In genomic region chr8:88362446-88363150, GRCm38 (mm10) we compare ENCODE assay signal across 8 mouse cellular contexts. TPM values are rescaled to one million over a fixed set of nuclear protein-coding genes. Genes with fewer than 3 reads are reported as not detected.
DNase-seq lines count a peak whose midpoint lies in the region; ATAC-seq and TF ChIP-seq lines count a peak whose summit lies in the region.

No protein-coding gene starts in this region.

- H3K4me2 ChIP-seq in hindbrain, embryonic 15.5 days: peak overlapping the region; percentile 83
- H3K4me2 ChIP-seq in lung, postnatal 0 days (replicated peaks; ENCODE audit: low read depth, low read length): peak overlapping the region; percentile 74

- peak; percentile 89 for ATAC-seq in erythroid progenitor cell, adult 5-6 weeks (replicated peaks; ENCODE audit: low FRiP score, poor library complexity, severe bottlenecking)
- no peak for ATAC-seq in hindbrain, embryonic 15.5 days (ENCODE audit: low FRiP score, low read depth)
- ATAC-seq in lung, postnatal 0 days: no peak

- no peak overlapping the region for H3K27ac ChIP-seq in hindbrain, embryonic 15.5 days (replicated peaks)
- H3K27ac ChIP-seq in lung, postnatal 0 days (ENCODE audit: low read length): peak overlapping the region; percentile 87

- DNase-seq in kidney, adult 11 months: peak; percentile 19
- no peak for DNase-seq in kidney, postnatal 36 days
- DNase-seq in adrenal gland, postnatal 25 days: peak; percentile 8
- DNase-seq in lung, postnatal 0 days (ENCODE audit: low spot score): peak; percentile 39
- peak; percentile 52 to 69 for DNase-seq in spleen, postnatal 36 days (ENCODE audit: low spot score in 2 of 2)
- no peak for DNase-seq in layer of hippocampus, adult 11-12 months (ENCODE audit: low spot score)

- H3K9ac ChIP-seq in hindbrain, embryonic 15.5 days: 0 out of 2 replicates have a peak overlapping the region, but pooled peaks have one; percentile 31
- peak overlapping the region; percentile 20; the same call in 1 of the 2 replicates for H3K9ac ChIP-seq in lung, postnatal 0 days (replicated peaks; ENCODE audit: low read depth)

- no peak for TF ChIP-seq CTCF in lung, postnatal 0 days (IDR thresholded peaks at IDR 0.05)

- H3K36me3 ChIP-seq in hindbrain, embryonic 15.5 days: peaks cover 6% of the 10 kb centered on the region
- H3K36me3 ChIP-seq in lung, postnatal 0 days (ENCODE audit: insufficient read depth, low read length): no peaks in the 10 kb centered on the region

- H3K27me3 ChIP-seq in hindbrain, embryonic 15.5 days: no peaks in the 10 kb centered on the region
- no peaks in the 10 kb centered on the region for H3K27me3 ChIP-seq in lung, postnatal 0 days (replicated peaks; ENCODE audit: insufficient read depth, low read length)

- TF ChIP-seq EP300 in lung, postnatal 0 days (IDR thresholded peaks at IDR 0.05): no peak

- H3K4me3 ChIP-seq in hindbrain, embryonic 15.5 days: peak overlapping the region; percentile 98
- peak overlapping the region; percentile 73 for H3K4me3 ChIP-seq in lung, postnatal 0 days (ENCODE audit: low read depth, low read length)

- H3K9me3 ChIP-seq in hindbrain, embryonic 15.5 days: no peaks in the 10 kb centered on the region
- H3K9me3 ChIP-seq in lung, postnatal 0 days (ENCODE audit: low read length): no peaks in the 10 kb centered on the region

- H3K4me1 ChIP-seq in hindbrain, embryonic 15.5 days (replicated peaks): peaks cover 23% of the 10 kb centered on the region
- H3K4me1 ChIP-seq in lung, postnatal 0 days (ENCODE audit: insufficient read depth, low read depth, low read length): peaks cover 8% of the 10 kb centered on the region; the same call in 1 of the 2 replicates

- WGBS in hindbrain, embryonic 15.5 days: 37% methylated on average over 11 of the region's 11 CpGs
- WGBS in lung, postnatal 0 days: 18% methylated on average over 11 of the region's 11 CpGs

RNA-seq across cellular contexts. Expression of gene Brd7, which starts 0.6 kb away (rescaled TPM):
- total RNA-seq in adrenal gland, postnatal 25 days (2021): 90.1 and 90.3 TPM in 2 replicates
- 50.5 and 117 TPM in 2 replicates for total RNA-seq in erythroid progenitor cell, adult 5-6 weeks (2015; ENCODE audit: low replicate concordance)
- 34.1 and 47.1 TPM in 2 replicates for total RNA-seq in erythroid progenitor cell, adult 5-6 weeks (2017; ENCODE audit: low replicate concordance)
- polyA plus RNA-seq in hindbrain, embryonic 15.5 days (2015; fragmentation: Nextera tagmentation; extraction: Ambion mirVana): 61.9 and 62.7 TPM in 2 replicates
- polyA plus RNA-seq in lung, postnatal 0 days (2015; fragmentation: Nextera tagmentation; extraction: Ambion mirVana): 116 and 129 TPM in 2 replicates

Comparison
In these comparisons a context has a peak if more than half of its experiments do, and no peak if none do; other contexts are left out.
1. DNase-seq: peak in kidney, adult 11 months (single experiment), adrenal gland, postnatal 25 days (single experiment), lung, postnatal 0 days (single experiment) and spleen, postnatal 36 days (2 of 2); none in kidney, postnatal 36 days (0 of 2) and layer of hippocampus, adult 11-12 months (single experiment).